Mouse (Mus musculus) myocyte (in vitro differentiated cells): ENCODE data around the gene Prr13.

Experiments
- MYOD1 ChIP-seq, 3 experiments: IDR thresholded peaks; one replicate each; pipeline ENCODE4 v1.6.1; 2011; ENCODE audit warnings: control low read depth in 2 of 3, low read depth in 2 of 3, mild to moderate bottlenecking in 2 of 3, moderate library complexity in 1 of 3; ENCODE audit not compliant: insufficient read length in 2 of 3, control insufficient read depth in 1 of 3
- MYOG ChIP-seq, 3 experiments: IDR thresholded peaks; one replicate each; pipeline ENCODE4 v1.6.1; 2011; ENCODE audit warnings: control low read depth in 2 of 3, low read depth in 2 of 3, mild to moderate bottlenecking in 2 of 3; ENCODE audit not compliant: insufficient read length in 2 of 3, control insufficient read depth in 1 of 3, insufficient read depth in 1 of 3
- POLR2A ChIP-seq: IDR thresholded peaks from one replicate; pipeline ENCODE4 v1.6.1; 2011; ENCODE audit warnings: low read depth, mild to moderate bottlenecking, control low read depth, moderate library complexity; ENCODE audit not compliant: insufficient read length
- TCF12 ChIP-seq: IDR thresholded peaks from one replicate; pipeline ENCODE4 v1.6.1; 2011; ENCODE audit warnings: mild to moderate bottlenecking, control low read depth; ENCODE audit not compliant: poor library complexity, insufficient read depth, severe bottlenecking

- TF ChIP-seq TCF12 (no peak), MYOD1 (IDR thresholded peaks at IDR 0.05; ENCODE audit: control insufficient read depth in 1 of 3, insufficient read length in 2 of 3, low read depth in 2 of 3) (no peak), MYOG (IDR thresholded peaks at IDR 0.05; ENCODE audit: control insufficient read depth in 1 of 3, insufficient read depth in 1 of 3, insufficient read length in 2 of 3, low read depth in 2 of 3) (no peak), POLR2A (no peak)
Measured at GRCm38 (mm10) chr15:102463666-102464065, 4.8 kb downstream of the Prr13 start.
